In the genomic region with DNA sequence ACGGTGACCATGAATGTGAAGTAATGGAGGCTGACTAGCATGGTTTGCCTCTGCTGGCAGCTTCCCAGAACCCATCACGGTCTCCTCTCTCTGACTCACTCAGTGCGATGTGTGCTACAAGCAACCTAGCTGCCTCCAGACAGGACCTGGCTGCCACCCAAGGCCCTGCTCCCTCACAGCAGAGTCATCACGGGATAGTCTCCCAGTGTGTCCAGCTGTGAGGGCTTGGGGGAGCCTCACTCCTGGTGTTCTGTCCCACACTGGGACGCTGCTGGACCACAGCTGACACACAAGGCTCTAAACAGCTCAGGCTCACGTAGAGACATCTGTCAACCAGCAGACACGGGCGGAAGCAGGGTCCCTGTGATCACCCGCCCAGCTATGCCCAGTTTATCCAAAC, we compare ENCODE assay signal across 8 mouse cellular contexts.
A peak's percentile ranks its signal among the peaks of the same experiment; 100 is the strongest.
DNase-seq lines count a peak whose midpoint lies in the region; ATAC-seq and TF ChIP-seq lines count a peak whose summit lies in the region.

No protein-coding gene starts in this region.

- ATAC-seq in kidney, embryonic 15.5 days (replicated peaks; ENCODE audit: low FRiP score) = peak; percentile 55

- no peaks in the 10 kb centered on the region for H3K27me3 ChIP-seq in kidney, adult 2 months (replicated peaks; ENCODE audit: control insufficient read depth, insufficient read depth, low read length)
- H3K27me3 ChIP-seq in kidney, embryonic 15.5 days = no peaks in the 10 kb centered on the region

- H3K36me3 ChIP-seq in kidney, adult 2 months (ENCODE audit: control insufficient read depth, insufficient read depth, low read length) = no peaks in the 10 kb centered on the region
- peaks cover 8% of the 10 kb centered on the region for H3K36me3 ChIP-seq in kidney, embryonic 15.5 days

- H3K9ac ChIP-seq in kidney, embryonic 15.5 days = no peak overlapping the region

- H3K4me3 ChIP-seq in kidney, adult 2 months (ENCODE audit: insufficient read depth, low read depth, low read length) = no peak overlapping the region
- H3K4me3 ChIP-seq in kidney, embryonic 15.5 days (replicated peaks) = no peak overlapping the region

- no peak overlapping the region for H3K27ac ChIP-seq in kidney, adult 2 months (ENCODE audit: insufficient read depth, low read depth, low read length)
- H3K27ac ChIP-seq in kidney, embryonic 15.5 days = peak overlapping the region; percentile 43

- no peak overlapping the region for H3K4me2 ChIP-seq in kidney, embryonic 15.5 days

- no peaks in the 10 kb centered on the region for H3K9me3 ChIP-seq in kidney, embryonic 15.5 days (replicated peaks)

- no peak for TF ChIP-seq POLR2A in kidney, adult 2 months (IDR thresholded peaks at IDR 0.05; ENCODE audit: low read depth, low read length)

- H3K4me1 ChIP-seq in kidney, adult 2 months (ENCODE audit: control insufficient read depth, insufficient read depth, low read length) = no peaks in the 10 kb centered on the region
- peaks cover 27% of the 10 kb centered on the region for H3K4me1 ChIP-seq in kidney, embryonic 15.5 days

- no peak for TF ChIP-seq CTCF in kidney, adult 2 months (conservative IDR thresholded peaks at IDR 0.05; ENCODE audit: insufficient read depth, insufficient read length, low read depth, low read length)

- DNase-seq in kidney, adult 2 months = peak; percentile 21
- DNase-seq in kidney, adult 11 months = no peak
- DNase-seq in adrenal gland, postnatal 14 days = peak; percentile 95
- DNase-seq in gastrocnemius, postnatal 10 days = peak; percentile 89
- peak; percentile 94 for DNase-seq in lung, postnatal 10 days
- DNase-seq in urinary bladder, adult 18-20 months (ENCODE audit: low spot score in 2 of 2) = peak; percentile 37 to 87
- no peak for DNase-seq in spleen, postnatal 10 days (ENCODE audit: low spot score in 2 of 2)

- 44% methylated on average over 9 of the region's 9 CpGs for WGBS in kidney, adult 2 months
- WGBS in kidney, embryonic 15.5 days = 37% methylated on average over 9 of the region's 9 CpGs

Comparison
In these comparisons a context has a peak if more than half of its experiments do, and no peak if none do; other contexts are left out.
1. DNase-seq: peak in kidney, adult 2 months (single experiment), adrenal gland, postnatal 14 days (single experiment), gastrocnemius, postnatal 10 days (single experiment), lung, postnatal 10 days (single experiment) and urinary bladder, adult 18-20 months (2 of 2); none in kidney, adult 11 months (single experiment) and spleen, postnatal 10 days (0 of 2).